Mouse (Mus musculus) stomach, postnatal 0 days (tissue): Measurements from ENCODE around the gene Mad1l1. TPM values are rescaled to one million over a fixed set of nuclear protein-coding genes. Genes with fewer than 3 reads are reported as not detected.
A peak's percentile ranks its signal among the peaks of the same experiment; 100 is the strongest.

Experiments
- ATAC-seq: fragments of 200-750 bp; cut with Nextera tagmentation; 2 replicates; pipeline ENCODE4 v1.8.0; 2017; ENCODE audit not compliant: low FRiP score, low TSS enrichment
- DNase-seq: peaks from one replicate; pipeline ENCODE4 v3.0.0-alpha.2; 2016; ENCODE audit warnings: low spot score
- H3K27ac ChIP-seq: fragments of 300-500 bp; sonication (generic); replicated peaks from 2 replicates; pipeline ENCODE4 v1.5.1; 2014; ENCODE audit warnings: mild to moderate bottlenecking, control low read depth
- H3K27me3 ChIP-seq: fragments of 300-500 bp; sonication (generic); 2 replicates; pipeline ENCODE4 v1.6.1; 2014; ENCODE audit warnings: low read length; ENCODE audit not compliant: control insufficient read depth, insufficient read depth
- H3K36me3 ChIP-seq: fragments of 300-500 bp; sonication (generic); 2 replicates; pipeline ENCODE4 v1.6.1; 2014; ENCODE audit warnings: low read length, mixed read lengths; ENCODE audit not compliant: control insufficient read depth, insufficient read depth
- H3K4me1 ChIP-seq: fragments of 300-500 bp; sonication (generic); replicated peaks from 2 replicates; pipeline ENCODE4 v1.6.1; 2014; ENCODE audit warnings: antibody characterized with exemption; ENCODE audit not compliant: control insufficient read depth, insufficient read depth
- H3K4me2 ChIP-seq: fragments of 300-500 bp; sonication (generic); replicated peaks from 2 replicates; pipeline ENCODE4 v1.6.1; 2014; ENCODE audit warnings: low read depth, mild to moderate bottlenecking, control low read depth, moderate library complexity
- H3K4me3 ChIP-seq: fragments of 300-500 bp; sonication (generic); 2 replicates; pipeline ENCODE4 v1.5.1; 2014; ENCODE audit warnings: low read depth, low read length, control low read depth
- H3K9ac ChIP-seq: fragments of 300-500 bp; sonication (generic); 2 replicates; pipeline ENCODE4 v1.6.1; 2014; ENCODE audit warnings: mild to moderate bottlenecking, low read length, control low read depth, mixed read lengths
- H3K9me3 ChIP-seq: fragments of 300-500 bp; sonication (generic); 2 replicates; pipeline ENCODE4 v1.6.1; 2016; ENCODE audit warnings: low read length; ENCODE audit not compliant: control insufficient read depth
- CTCF ChIP-seq: IDR thresholded peaks from 2 replicates; pipeline ENCODE4 v1.5.1; 2016; ENCODE audit warnings: antibody characterized with exemption, low read depth, mild to moderate bottlenecking, moderate library complexity
- EP300 ChIP-seq: optimal IDR thresholded peaks from 2 replicates; pipeline ENCODE3; 2016; ENCODE audit warnings: antibody characterized with exemption
- WGBS: fragments of 180-500 bp; shearing (Covaris S2); extraction: QIAGEN DNeasy Blood & Tissue Kit; methylation state at CpG from one replicate; pipeline ENCODE4 v1.1.7; 2014; 5-methylcytosine and 5-hydroxymethylcytosine counted together
- polyA plus RNA-seq: library from polyadenylated mRNA; unstranded; fragments of >200 nt; fragmentation: Nextera tagmentation; extraction: Ambion mirVana; gene quantifications from 2 replicates; pipeline ENCODE4 v1.2.1, GENCODE M21; 2015

The Mad1l1 gene
- polyA plus RNA-seq, 1 experiment from 2014 or later, result 14.2 TPM

- ATAC-seq (no peak), DNase-seq (peak; percentile 22)
- 33% methylated on average over 2 of the region's 2 CpGs for WGBS
Observed at GRCm38 (mm10) chr5:140333631-140334030, 12.3 kb upstream of the Mad1l1 start.

GRCm38 (mm10) chr5:140332519-140332918 lies 11.2 kb upstream of the Mad1l1 start:
- 28% methylated on average over 4 of the region's 4 CpGs for WGBS
- H3K27ac ChIP-seq, result peak overlapping the region; percentile 94
- ATAC-seq, result peak; percentile 41; the same call in 1 of the 2 replicates
- H3K4me1 ChIP-seq, result peaks cover 4% of the 10 kb centered on the region; the same call in 1 of the 2 replicates
- no peak overlapping the region for H3K9ac ChIP-seq
- TF ChIP-seq CTCF, result no peak
- no peak for TF ChIP-seq EP300
- no peaks in the 10 kb centered on the region for H3K9me3 ChIP-seq
- H3K4me3 ChIP-seq, result no peak overlapping the region; the same call in 1 of the 2 replicates
- H3K4me2 ChIP-seq, result peak overlapping the region; percentile 92
- DNase-seq, result no peak
- H3K36me3 ChIP-seq, result peaks cover 11% of the 10 kb centered on the region; the same call in 1 of the 2 replicates
- H3K27me3 ChIP-seq, result no peaks in the 10 kb centered on the region

More at GRCm38 (mm10) chr5:140333631-140334030, 12.3 kb upstream of the Mad1l1 start:
- no peaks in the 10 kb centered on the region for H3K9me3 ChIP-seq
- peaks cover 4% of the 10 kb centered on the region; the same call in 1 of the 2 replicates for H3K4me1 ChIP-seq
- no peak overlapping the region for H3K9ac ChIP-seq
- peak; percentile 57 for TF ChIP-seq CTCF
- no peak for TF ChIP-seq EP300
- no peak overlapping the region for H3K27ac ChIP-seq
- no peaks in the 10 kb centered on the region for H3K27me3 ChIP-seq
- H3K4me2 ChIP-seq, result no peak overlapping the region
- peaks cover 10% of the 10 kb centered on the region; the same call in 1 of the 2 replicates for H3K36me3 ChIP-seq
- H3K4me3 ChIP-seq, result no peak overlapping the region

GRCm38 (mm10) chr5:140331615-140332512 lies 10.5 kb upstream of the Mad1l1 start, which contains the start of gene Mrm2:
Gene Mrm2, minus strand, starts transcription at chr5:140331898.
- peak; percentile 76 for ATAC-seq
- TF ChIP-seq EP300 (no peak), CTCF (peak; percentile 83)
- Histone ChIP-seq H3K9ac (peak within 1 kb of the TSS; percentile 75), H3K27me3 (no peaks in the 10 kb centered on the region), H3K4me2 (peak within 1 kb of the TSS; percentile 92), H3K4me3 (peak within 1 kb of the TSS; percentile 65), H3K4me1 (peaks cover 4% of the 10 kb centered on the region; the same call in 1 of the 2 replicates), H3K27ac (peak within 1 kb of the TSS; percentile 94), H3K36me3 (peaks cover 10% of the 10 kb centered on the region; the same call in 1 of the 2 replicates), H3K9me3 (no peaks in the 10 kb centered on the region)
- WGBS, result 3% methylated on average over 39 of the region's 39 CpGs
- DNase-seq, result peak; percentile 86

GRCm38 (mm10) chr5:140324058-140324457 lies 2.7 kb upstream of the Mad1l1 start:
- H3K4me2 ChIP-seq, result no peak overlapping the region
- no peak for TF ChIP-seq EP300
- no peak for TF ChIP-seq CTCF
- H3K4me3 ChIP-seq, result no peak overlapping the region
- no peak for ATAC-seq
- peaks cover 3% of the 10 kb centered on the region; the same call in 1 of the 2 replicates for H3K4me1 ChIP-seq
- peaks cover 10% of the 10 kb centered on the region; the same call in 1 of the 2 replicates for H3K36me3 ChIP-seq
- no peak for DNase-seq
- H3K27me3 ChIP-seq, result no peaks in the 10 kb centered on the region
- no peak overlapping the region for H3K9ac ChIP-seq
- 83% methylated on average over 5 of the region's 5 CpGs for WGBS
- H3K9me3 ChIP-seq, result no peaks in the 10 kb centered on the region
- H3K27ac ChIP-seq, result no peak overlapping the region

- 1% methylated on average over 17 of the region's 17 CpGs for WGBS
- peak; percentile 50 for TF ChIP-seq CTCF
- no peak for TF ChIP-seq EP300
- Histone ChIP-seq H3K36me3 (no peaks in the 10 kb centered on the region; the same call in 1 of the 2 replicates), H3K9me3 (no peaks in the 10 kb centered on the region), H3K9ac (peak overlapping the region; percentile 97), H3K4me1 (peaks cover 3% of the 10 kb centered on the region; the same call in 1 of the 2 replicates), H3K4me3 (peak overlapping the region; percentile 78), H3K27ac (peak overlapping the region; percentile 90), H3K4me2 (peak overlapping the region; percentile 95), H3K27me3 (no peaks in the 10 kb centered on the region)
- 0 out of 2 replicates have a peak, but pooled peaks have one; percentile 3 for ATAC-seq
- no peak for DNase-seq
Observed at GRCm38 (mm10) chr5:140321756-140322575, 614 bp upstream of the Mad1l1 start.
